Mouse (Mus musculus): ENCODE measurements around the gene Sorl1. TPM values are rescaled to one million over a fixed set of nuclear protein-coding genes. Genes with fewer than 3 reads are reported as not detected.

Gene Sorl1
- polyA plus RNA-seq, 1 experiment: 73.1 TPM

GRCm38 (mm10) chr9:42125262-42125982, 1.3 kb upstream of the Sorl1 start:
- Histone ChIP-seq H3K27ac (ENCODE audit: insufficient read depth, low read length) (no peak overlapping the region), H3K4me3 (ENCODE audit: insufficient read depth, low read length) (no peak overlapping the region)
- TF ChIP-seq POLR2A (IDR thresholded peaks at IDR 0.05; ENCODE audit: extremely low read depth, insufficient read depth, low read length): no peak
- no peak for TF ChIP-seq CTCF (IDR thresholded peaks at IDR 0.05; ENCODE audit: extremely low read depth, insufficient read depth, low read length)

GRCm38 (mm10) chr9:42123204-42123603, 893 bp downstream of the Sorl1 start:
- Histone ChIP-seq H3K4me1 (ENCODE audit: control insufficient read depth, insufficient read depth, low read length) (peaks cover 6% of the 10 kb centered on the region), H3K4me3 (ENCODE audit: insufficient read depth, low read length) (peak overlapping the region; percentile 73), H3K27ac (ENCODE audit: insufficient read depth, low read length) (peak overlapping the region; percentile 72)
- no peak for TF ChIP-seq CTCF (IDR thresholded peaks at IDR 0.05; ENCODE audit: extremely low read depth, insufficient read depth, low read length)

More at GRCm38 (mm10) chr9:42125262-42125982, 1.3 kb upstream of the Sorl1 start:
- H3K4me1 ChIP-seq (ENCODE audit: control insufficient read depth, insufficient read depth, low read length): peaks cover 5% of the 10 kb centered on the region

GRCm38 (mm10) chr9:42122441-42122840, 1.7 kb downstream of the Sorl1 start:
- peak overlapping the region; percentile 63; the same call in 1 of the 2 replicates for H3K27ac ChIP-seq (ENCODE audit: insufficient read depth, low read length)
- TF ChIP-seq POLR2A (IDR thresholded peaks at IDR 0.05; ENCODE audit: extremely low read depth, insufficient read depth, low read length) (no peak), CTCF (IDR thresholded peaks at IDR 0.05; ENCODE audit: extremely low read depth, insufficient read depth, low read length) (no peak)
- peak overlapping the region; percentile 73 for H3K4me3 ChIP-seq (ENCODE audit: insufficient read depth, low read length)
- peaks cover 9% of the 10 kb centered on the region for H3K4me1 ChIP-seq (ENCODE audit: control insufficient read depth, insufficient read depth, low read length)

DNA sequence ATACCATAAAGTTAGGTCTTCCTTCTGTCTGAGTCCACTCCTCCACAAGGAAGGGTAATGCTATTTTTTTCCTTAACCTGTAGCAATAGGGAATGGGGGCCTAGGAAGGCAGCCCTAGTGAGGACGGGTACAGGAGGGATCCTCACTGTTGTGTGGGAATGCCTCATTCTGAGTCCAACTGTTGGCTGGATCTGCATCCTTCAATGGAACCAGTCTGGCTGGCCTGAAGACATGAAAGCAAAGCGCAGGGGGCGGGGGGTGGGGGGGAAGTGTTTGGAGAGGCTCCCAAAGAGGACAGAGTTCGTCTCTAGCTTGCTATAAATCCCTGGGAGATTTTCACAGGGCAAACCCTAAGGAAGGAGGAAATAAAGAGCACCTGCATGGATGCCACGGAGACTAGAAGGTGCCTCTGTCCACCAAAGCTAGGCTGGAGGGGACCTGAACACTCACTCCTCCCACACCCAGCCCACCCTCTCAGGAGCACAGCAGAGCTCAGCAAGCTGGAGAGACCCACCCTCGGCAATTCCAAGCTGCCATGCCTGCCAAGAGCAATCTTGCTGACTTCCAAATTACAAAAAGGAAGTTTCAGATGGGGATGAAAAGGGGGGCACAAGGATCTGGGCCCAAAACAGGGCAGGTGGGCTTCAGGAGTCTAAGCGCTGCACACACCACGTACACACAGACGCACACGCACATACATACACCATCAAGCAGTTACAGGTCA, 2.3 kb downstream of the Sorl1 start:
- TF ChIP-seq POLR2A (IDR thresholded peaks at IDR 0.05; ENCODE audit: extremely low read depth, insufficient read depth, low read length) (no peak), CTCF (IDR thresholded peaks at IDR 0.05; ENCODE audit: extremely low read depth, insufficient read depth, low read length) (no peak)
- peak overlapping the region; percentile 63; the same call in 1 of the 2 replicates for H3K27ac ChIP-seq (ENCODE audit: insufficient read depth, low read length)
- H3K4me3 ChIP-seq (ENCODE audit: insufficient read depth, low read length): peak overlapping the region; percentile 73
- H3K4me1 ChIP-seq (ENCODE audit: control insufficient read depth, insufficient read depth, low read length): peaks cover 9% of the 10 kb centered on the region

- H3K27ac ChIP-seq (ENCODE audit: insufficient read depth, low read length): no peak overlapping the region
- peaks cover 9% of the 10 kb centered on the region for H3K4me1 ChIP-seq (ENCODE audit: control insufficient read depth, insufficient read depth, low read length)
- TF ChIP-seq CTCF (IDR thresholded peaks at IDR 0.05; ENCODE audit: extremely low read depth, insufficient read depth, low read length) (no peak), POLR2A (IDR thresholded peaks at IDR 0.05; ENCODE audit: extremely low read depth, insufficient read depth, low read length) (no peak)
Observed at GRCm38 (mm10) chr9:42116418-42117056, 7.6 kb downstream of the Sorl1 start.

GRCm38 (mm10) chr9:42115078-42115477, 9.0 kb downstream of the Sorl1 start:
- H3K4me1 ChIP-seq (ENCODE audit: control insufficient read depth, insufficient read depth, low read length): peaks cover 7% of the 10 kb centered on the region; the same call in 1 of the 2 replicates
- H3K27ac ChIP-seq (ENCODE audit: insufficient read depth, low read length): no peak overlapping the region
- H3K4me3 ChIP-seq (ENCODE audit: insufficient read depth, low read length): no peak overlapping the region
- TF ChIP-seq POLR2A (IDR thresholded peaks at IDR 0.05; ENCODE audit: extremely low read depth, insufficient read depth, low read length): no peak
- TF ChIP-seq CTCF (IDR thresholded peaks at IDR 0.05; ENCODE audit: extremely low read depth, insufficient read depth, low read length): no peak

More at GRCm38 (mm10) chr9:42116418-42117056, 7.6 kb downstream of the Sorl1 start:
- H3K4me3 ChIP-seq (ENCODE audit: insufficient read depth, low read length): no peak overlapping the region

- TF ChIP-seq CTCF (IDR thresholded peaks at IDR 0.05; ENCODE audit: extremely low read depth, insufficient read depth, low read length) (no peak), POLR2A (IDR thresholded peaks at IDR 0.05; ENCODE audit: extremely low read depth, insufficient read depth, low read length) (no peak)
- Histone ChIP-seq H3K27ac (ENCODE audit: insufficient read depth, low read length) (no peak overlapping the region), H3K4me1 (ENCODE audit: control insufficient read depth, insufficient read depth, low read length) (peaks cover 12% of the 10 kb centered on the region; the same call in 1 of the 2 replicates), H3K4me3 (ENCODE audit: insufficient read depth, low read length) (no peak overlapping the region)
Observed at GRCm38 (mm10) chr9:42113316-42113715, 10.8 kb downstream of the Sorl1 start.

DNA sequence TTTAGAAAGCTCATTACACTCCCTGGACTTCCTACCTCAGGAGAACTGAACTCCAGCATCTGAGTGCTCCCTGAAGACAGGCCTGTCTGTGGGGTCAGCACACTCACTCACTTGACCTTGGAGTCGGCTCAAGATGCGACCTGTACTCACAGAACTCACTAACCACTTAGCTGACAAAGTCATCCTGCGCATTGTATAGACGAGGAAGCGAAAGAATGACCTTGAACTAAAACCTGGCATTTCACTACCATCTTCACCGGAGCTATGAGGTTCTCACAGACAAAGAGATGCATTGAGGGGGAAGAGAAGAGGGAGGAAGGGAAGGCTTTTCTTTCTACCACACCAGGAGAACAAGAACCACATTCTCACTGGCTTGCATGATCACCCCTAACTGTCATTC, 11.4 kb downstream of the Sorl1 start:
- Histone ChIP-seq H3K4me1 (ENCODE audit: control insufficient read depth, insufficient read depth, low read length) (peaks cover 17% of the 10 kb centered on the region; the same call in 1 of the 2 replicates), H3K4me3 (ENCODE audit: insufficient read depth, low read length) (no peak overlapping the region), H3K27ac (ENCODE audit: insufficient read depth, low read length) (no peak overlapping the region)
- TF ChIP-seq CTCF (IDR thresholded peaks at IDR 0.05; ENCODE audit: extremely low read depth, insufficient read depth, low read length) (no peak), POLR2A (IDR thresholded peaks at IDR 0.05; ENCODE audit: extremely low read depth, insufficient read depth, low read length) (no peak)

DNA sequence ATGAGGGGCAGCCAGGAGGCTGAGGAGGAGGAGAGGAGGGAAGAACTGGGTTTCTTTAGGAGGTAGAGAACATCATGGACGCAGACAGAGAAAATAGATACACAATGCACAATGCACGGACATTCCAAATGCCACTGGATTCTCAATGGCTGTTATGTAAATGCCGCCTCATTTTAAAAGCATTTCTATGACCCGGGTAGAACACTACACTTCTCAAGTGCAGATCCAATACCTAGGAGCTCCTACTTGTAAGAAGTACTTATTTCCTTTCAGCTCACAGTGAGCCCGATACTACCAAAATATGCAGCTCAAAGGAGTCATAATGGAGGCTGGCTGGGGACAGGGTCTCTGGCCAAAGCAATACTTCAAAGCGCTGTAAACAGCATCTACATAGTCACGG, 12.8 kb downstream of the Sorl1 start:
- no peak overlapping the region for H3K4me3 ChIP-seq (ENCODE audit: insufficient read depth, low read length)
- peaks cover 15% of the 10 kb centered on the region for H3K4me1 ChIP-seq (ENCODE audit: control insufficient read depth, insufficient read depth, low read length)
- TF ChIP-seq CTCF (IDR thresholded peaks at IDR 0.05; ENCODE audit: extremely low read depth, insufficient read depth, low read length): no peak
- no peak for TF ChIP-seq POLR2A (IDR thresholded peaks at IDR 0.05; ENCODE audit: extremely low read depth, insufficient read depth, low read length)
- H3K27ac ChIP-seq (ENCODE audit: insufficient read depth, low read length): peak overlapping the region; percentile 25; the same call in 1 of the 2 replicates
